Mouse (Mus musculus): ENCODE measurements around the gene Dhrs2. TPM values are rescaled to one million over a fixed set of nuclear protein-coding genes. Genes with fewer than 3 reads are reported as not detected.
A peak's percentile ranks its signal among the peaks of the same experiment; 100 is the strongest.

Gene Dhrs2
- total RNA-seq (2021) (not detected), polyA plus RNA-seq (2012; rRNA removed) (not detected in 2 replicates)
- long read RNA-seq = 0 reads

- DNase-seq = no peak
These were observed at the start of gene Dhrs2 for GRCm38 (mm10) chr14:55221707-55222106. Dhrs2 (plus strand) TSS chr14:55222007.

- DNase-seq = no peak
These were observed 47.6 kb upstream of the Dhrs2 start for GRCm38 (mm10) chr14:55174164-55174563.

DNA sequence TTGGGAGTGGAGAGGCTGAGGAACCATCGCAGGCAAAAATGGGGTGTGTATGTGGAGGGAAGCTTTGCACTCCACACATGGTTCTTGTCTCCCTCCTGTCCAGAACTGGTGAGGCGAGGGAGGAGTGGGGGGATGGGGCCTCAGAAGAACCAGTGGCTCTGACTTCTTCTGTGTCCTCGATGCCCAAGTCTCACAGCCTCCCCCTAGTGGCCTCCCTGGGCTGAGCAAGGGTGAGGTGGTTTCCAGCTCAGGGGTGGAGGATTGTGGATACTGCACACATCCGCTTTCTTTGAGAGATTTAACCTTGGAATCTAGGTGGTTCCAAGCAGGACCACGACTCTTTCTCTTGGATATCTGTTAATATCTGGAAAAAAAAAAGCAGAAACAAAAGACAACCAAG, 44.5 kb upstream of the Dhrs2 start:
- DNase-seq = peak; percentile 72

DNA sequence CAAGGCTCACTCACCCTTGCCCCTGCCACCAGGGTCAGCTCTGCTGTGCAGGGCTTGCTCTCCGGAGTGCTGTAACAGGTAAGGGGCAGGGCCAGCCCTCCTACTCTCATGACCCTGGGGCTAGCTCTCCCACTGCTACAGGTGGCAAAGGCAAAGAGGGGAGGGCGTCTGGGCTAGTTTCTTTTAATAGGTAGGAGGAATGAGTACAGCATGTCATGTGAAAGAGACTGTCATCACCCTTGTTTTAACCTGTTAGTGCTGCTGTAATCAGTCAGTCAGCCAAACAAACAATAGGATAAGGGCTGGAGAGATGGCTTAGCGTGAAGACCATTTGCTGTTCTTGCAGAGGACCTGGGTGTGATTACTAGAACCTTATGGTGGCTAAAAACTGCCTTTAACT, 40.9 kb upstream of the Dhrs2 start:
- DNase-seq = no peak

DNA sequence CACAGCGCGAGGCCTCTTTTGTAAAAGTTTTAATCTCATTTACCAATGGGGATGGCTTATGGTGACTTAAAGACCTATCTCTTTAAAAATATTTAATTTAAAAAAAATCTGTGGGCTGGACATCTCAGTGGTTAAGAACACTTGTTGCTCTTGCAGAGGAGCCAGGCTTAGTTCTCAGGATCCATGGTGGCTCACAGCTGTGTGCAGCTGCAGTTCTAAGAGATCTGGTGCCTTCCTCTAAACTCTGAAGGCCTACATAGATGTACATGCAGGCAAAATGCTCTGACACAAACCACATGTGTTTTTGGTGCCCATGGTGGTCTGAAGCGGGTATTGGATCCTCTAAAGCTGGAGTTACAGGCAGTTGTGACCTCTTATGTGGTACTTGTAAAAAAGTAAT, 38.6 kb upstream of the Dhrs2 start:
- DNase-seq = no peak

- DNase-seq = no peak
These were observed 37.1 kb upstream of the Dhrs2 start for GRCm38 (mm10) chr14:55184640-55185145.

GRCm38 (mm10) chr14:55188491-55188890, 33.3 kb upstream of the Dhrs2 start:
- no peak for DNase-seq

DNA sequence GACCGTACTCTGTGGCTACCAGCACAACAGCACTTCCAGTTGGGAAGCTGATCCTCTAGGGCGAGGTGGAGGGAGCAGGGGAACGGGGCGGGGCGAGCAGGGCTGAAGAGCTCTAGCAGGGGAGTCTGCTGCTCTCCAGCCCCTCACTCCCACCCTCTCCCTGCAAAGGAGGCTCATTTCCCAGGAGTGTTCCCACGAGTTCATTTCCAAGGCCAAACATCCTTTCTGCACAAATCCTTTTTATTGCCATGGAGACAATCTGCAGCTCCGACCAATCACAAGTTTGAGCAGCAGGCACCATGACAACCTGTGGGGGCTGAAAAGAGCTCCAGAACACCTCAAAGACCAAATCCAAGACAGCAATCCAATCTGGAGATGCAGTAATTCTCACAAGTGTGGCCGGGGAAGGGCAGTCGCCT, 32.4 kb upstream of the Dhrs2 start:
- DNase-seq = no peak

GRCm38 (mm10) chr14:55193354-55193753, 28.5 kb upstream of the Dhrs2 start:
- DNase-seq = no peak

DNA sequence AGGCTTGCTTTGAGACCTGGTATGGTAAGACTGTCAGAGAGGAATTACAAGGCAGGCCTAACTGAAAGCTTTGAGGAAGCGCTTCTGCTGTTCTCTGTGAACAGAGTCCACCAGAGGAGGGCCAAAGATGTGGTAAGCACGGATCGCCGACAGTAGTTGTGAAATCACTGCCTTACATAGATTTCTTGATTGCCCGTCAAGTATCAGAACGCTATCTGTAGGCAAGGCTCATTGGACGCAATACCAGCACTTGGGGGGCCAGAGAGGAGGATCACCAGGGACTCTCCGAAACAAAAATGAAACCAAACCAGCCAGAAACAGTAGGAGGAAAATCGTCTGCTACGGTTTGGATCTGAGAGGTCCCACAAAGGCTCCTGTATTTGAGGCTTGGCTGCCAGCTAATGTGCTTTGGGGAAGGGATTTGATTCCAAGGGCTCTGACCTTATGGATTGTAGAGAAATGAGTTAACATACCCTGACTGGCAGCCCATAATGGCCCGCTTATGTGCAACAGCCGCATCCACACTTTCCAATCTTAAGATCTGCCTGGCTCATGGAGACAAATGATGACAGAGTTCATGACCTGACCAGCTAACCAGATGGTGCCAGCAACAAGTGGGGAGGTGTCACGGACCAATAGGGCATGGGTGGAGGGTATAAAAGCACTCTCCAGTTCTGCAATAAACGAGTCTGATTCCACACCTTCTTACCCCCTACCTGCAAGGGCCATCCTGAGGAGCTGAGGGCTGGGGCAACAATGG, 27.8 kb upstream of the Dhrs2 start:
- DNase-seq = peak; percentile 54

DNA sequence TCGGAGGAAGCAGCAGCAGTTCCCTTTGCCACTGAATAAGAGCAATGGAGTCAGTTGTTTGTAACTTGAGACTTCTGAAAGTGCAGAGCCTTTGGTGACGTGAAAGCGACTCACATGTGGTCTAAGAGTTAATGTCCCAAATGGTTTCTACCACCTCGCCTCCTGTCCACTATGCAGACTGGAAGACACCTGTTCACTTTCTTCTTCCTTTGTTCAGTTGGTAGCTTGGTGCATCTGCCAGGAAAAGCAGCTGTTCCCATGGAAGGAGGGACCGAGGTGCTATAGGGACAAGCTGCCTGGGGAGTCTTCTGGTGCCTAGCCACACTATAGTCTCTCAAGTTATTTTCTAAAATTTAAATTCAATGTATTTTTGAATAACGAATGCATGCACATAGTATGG, 27.0 kb upstream of the Dhrs2 start:
- DNase-seq = no peak

DNA sequence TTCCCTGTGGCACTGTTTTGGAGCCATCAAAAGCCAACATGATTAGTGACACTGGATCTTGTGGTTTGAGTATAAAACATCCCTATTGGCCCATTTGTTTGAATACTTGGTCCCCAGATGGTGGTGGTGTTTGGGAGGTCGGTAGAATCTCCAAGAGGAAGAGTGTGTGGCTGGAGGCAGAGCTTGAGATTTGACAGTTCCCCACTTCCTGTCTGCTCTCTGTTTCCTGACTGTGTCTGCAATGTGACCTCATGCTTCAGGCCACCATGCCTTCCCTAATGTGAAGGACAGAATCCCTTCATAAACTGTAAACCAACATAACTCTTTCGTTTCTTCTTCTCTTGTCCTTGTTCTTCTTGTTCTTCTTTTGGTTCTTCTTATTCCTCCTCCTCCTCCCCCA, 24.7 kb upstream of the Dhrs2 start:
- DNase-seq = no peak

DNA sequence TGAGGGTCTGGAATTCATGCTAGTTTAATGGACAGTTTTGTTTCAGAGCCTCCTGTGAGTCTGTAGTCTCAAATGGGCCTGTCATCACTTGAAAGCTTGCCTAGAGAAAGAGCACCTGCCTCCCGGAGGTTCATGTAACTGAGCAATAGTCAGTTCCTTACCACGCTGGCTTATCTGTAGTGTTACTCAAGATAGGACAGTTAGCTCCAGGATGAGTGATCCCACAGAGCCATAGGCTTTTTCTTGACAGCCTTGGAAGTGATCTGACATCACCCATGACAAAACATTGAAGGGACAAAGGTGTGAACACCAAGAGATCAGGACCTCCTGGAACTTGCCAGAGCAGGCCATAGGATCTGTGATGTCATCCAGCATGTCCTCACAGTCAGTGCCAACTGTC, 23.6 kb upstream of the Dhrs2 start:
- DNase-seq = no peak

DNA sequence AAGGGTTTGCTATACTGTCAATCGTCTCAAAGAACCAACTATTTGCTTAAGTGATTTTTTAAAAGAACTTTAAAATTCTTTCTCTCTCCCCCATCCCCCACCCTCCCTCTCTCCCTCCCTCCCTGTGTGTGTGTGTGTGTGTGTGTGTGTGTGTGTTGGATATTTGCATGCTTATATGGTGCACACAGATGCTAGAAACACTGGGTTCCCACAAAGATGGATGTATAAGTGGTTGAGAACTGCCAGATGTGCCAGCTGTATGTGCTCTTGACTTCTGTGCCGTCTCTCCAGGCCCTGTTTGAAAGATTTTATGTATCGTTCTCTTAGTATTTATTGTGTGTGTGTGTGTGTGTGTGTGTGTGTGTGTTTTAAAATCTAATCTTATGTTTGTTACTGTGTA, 17.3 kb upstream of the Dhrs2 start:
- DNase-seq = no peak

GRCm38 (mm10) chr14:55205045-55205750, 16.6 kb upstream of the Dhrs2 start:
- DNase-seq = no peak

GRCm38 (mm10) chr14:55208306-55208705, 13.5 kb upstream of the Dhrs2 start:
- peak; percentile 76 for DNase-seq

DNA sequence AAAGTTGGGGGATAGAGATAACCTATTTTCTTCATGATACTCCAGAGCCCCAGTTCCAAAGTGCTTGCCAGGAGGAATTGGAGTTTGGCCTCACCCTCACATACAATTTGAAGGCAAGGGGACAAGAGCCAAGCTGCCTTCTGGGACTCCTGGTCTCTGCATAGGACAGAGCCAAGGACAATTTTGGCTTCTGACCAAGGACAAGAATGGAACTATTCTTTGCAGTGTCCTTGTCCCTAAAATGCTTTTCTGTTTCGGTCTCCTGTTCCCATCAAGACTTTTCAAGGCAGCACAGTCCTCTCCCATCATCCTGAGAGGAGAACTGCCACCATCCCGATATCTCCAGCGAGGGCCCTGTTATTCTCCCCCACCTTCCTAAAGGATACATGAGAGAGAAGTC, 8.2 kb upstream of the Dhrs2 start:
- peak; percentile 28 for DNase-seq

GRCm38 (mm10) chr14:55214507-55214906, 7.3 kb upstream of the Dhrs2 start:
- DNase-seq = peak; percentile 34

- DNase-seq = no peak
These were observed 1.4 kb downstream of the Dhrs2 start for GRCm38 (mm10) chr14:55223172-55223571.

GRCm38 (mm10) chr14:55234639-55235038, 12.8 kb downstream of the Dhrs2 start:
- DNase-seq = no peak

GRCm38 (mm10) chr14:55236685-55237084, 14.9 kb downstream of the Dhrs2 start:
- DNase-seq = no peak

- no peak for DNase-seq
These were observed 20.9 kb downstream of the Dhrs2 start for GRCm38 (mm10) chr14:55242664-55243063.

DNA sequence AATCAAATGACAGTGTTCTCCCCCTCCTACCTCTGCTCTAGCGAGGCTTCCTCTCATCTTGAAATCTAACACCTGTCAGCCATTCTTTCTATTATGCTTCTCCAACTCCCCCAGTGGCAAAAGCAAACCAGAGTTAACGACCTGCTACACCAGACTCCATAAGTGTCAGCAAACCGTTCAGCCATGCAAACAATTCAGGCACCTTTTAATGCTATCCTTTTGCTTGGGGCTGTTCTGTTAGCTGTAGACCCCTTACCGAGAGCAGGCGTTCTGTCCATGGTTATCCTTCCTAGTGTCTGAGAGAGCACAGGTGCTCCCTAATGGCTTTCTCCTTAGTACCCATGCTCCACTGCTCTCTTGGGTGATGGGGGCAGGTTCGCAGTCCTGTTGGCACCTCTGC, 25.4 kb downstream of the Dhrs2 start:
- no peak for DNase-seq

Data from adrenal gland, adult 2 months (tissue).